Mouse (Mus musculus) liver, adult 2 months (tissue): ENCODE measurements around the gene Cygb. TPM values are rescaled to one million over a fixed set of nuclear protein-coding genes. Genes with fewer than 3 reads are reported as not detected.

Experiments used
- DNase-seq: peaks from one replicate; pipeline ENCODE4 v3.0.0-alpha.2; 2011; ENCODE audit warnings: low read depth, low spot score; ENCODE audit errors: extremely low read depth
- H3K27ac ChIP-seq: fragments of 200-500 bp; replicated peaks from 2 replicates; pipeline ENCODE4 v1.5.1; 2012; ENCODE audit warnings: low read depth, mild to moderate bottlenecking, control low read depth, inconsistent platforms, low read length; ENCODE audit not compliant: insufficient read depth
- H3K27me3 ChIP-seq: fragments of 200-500 bp; 2 replicates; pipeline ENCODE4 v1.6.1; 2012; ENCODE audit warnings: mild to moderate bottlenecking, moderate library complexity, low read length, inconsistent platforms; ENCODE audit not compliant: control insufficient read depth, insufficient read depth
- H3K36me3 ChIP-seq: fragments of 200-500 bp; 2 replicates; pipeline ENCODE4 v1.6.1; 2012; ENCODE audit warnings: low read length, inconsistent platforms; ENCODE audit not compliant: control insufficient read depth, insufficient read depth
- H3K4me1 ChIP-seq: fragments of 200-500 bp; 2 replicates; pipeline ENCODE4 v1.6.1; 2011; ENCODE audit warnings: low read length; ENCODE audit not compliant: control insufficient read depth, insufficient read depth
- H3K4me3 ChIP-seq: fragments of 200-500 bp; 2 replicates; pipeline ENCODE4 v1.5.1; 2011; ENCODE audit warnings: low read depth, mild to moderate bottlenecking, control low read depth, low read length, moderate library complexity; ENCODE audit not compliant: insufficient read depth
- H3K79me2 ChIP-seq: fragments of 200-500 bp; 2 replicates; pipeline ENCODE4 v1.6.1; 2012; ENCODE audit warnings: inconsistent platforms, mild to moderate bottlenecking, low read length, moderate library complexity; ENCODE audit not compliant: control insufficient read depth, insufficient read depth
- H3K9ac ChIP-seq: fragments of 200-500 bp; 2 replicates; pipeline ENCODE4 v1.6.1; 2012; ENCODE audit warnings: low read depth, mild to moderate bottlenecking, control low read depth, inconsistent platforms, low read length
- CTCF ChIP-seq: fragments of 200-500 bp; IDR thresholded peaks from 2 replicates; pipeline ENCODE4 v1.5.1; 2011; ENCODE audit warnings: low read depth, low read length, control low read depth
- POLR2A ChIP-seq: fragments of 200-500 bp; IDR thresholded peaks from 2 replicates; pipeline ENCODE4 v1.6.1; 2011; ENCODE audit warnings: low read length, control low read depth; ENCODE audit not compliant: insufficient read depth; ENCODE audit errors: extremely low read depth
- WGBS: fragments of 180-500 bp; shearing (Covaris S2); methylation state at CpG from one replicate; pipeline ENCODE4 v1.1.7; 2018; 5-methylcytosine and 5-hydroxymethylcytosine counted together
- polyA plus RNA-seq: library from polyadenylated mRNA; depleted of rRNA; stranded (reverse); fragments of >200 nt; gene quantifications from 2 replicates; pipeline ENCODE4 v1.2.3, GENCODE M21; 2012
- total RNA-seq: library from RNA; depleted of rRNA; stranded (reverse); fragments of >200 nt; gene quantifications from 2 replicates; pipeline ENCODE4 v1.2.3, GENCODE M21; 2014

Cygb gene
- total and polyA plus RNA-seq, 2 experiments = 2.6 to 5.6 TPM

- TF ChIP-seq POLR2A (peak; percentile 54; the same call in 1 of the 2 replicates), CTCF (no peak)
- peak overlapping the region; percentile 79 for H3K4me3 ChIP-seq
- peak overlapping the region; percentile 90 for H3K9ac ChIP-seq
- peak; percentile 60 for DNase-seq
- H3K79me2 ChIP-seq = peaks cover 3% of the 10 kb centered on the region; the same call in 1 of the 2 replicates
- 17% methylated on average over 42 of the region's 42 CpGs for WGBS
- H3K4me1 ChIP-seq = peaks cover 29% of the 10 kb centered on the region
- peak overlapping the region; percentile 81 for H3K27ac ChIP-seq
- no peaks in the 10 kb centered on the region for H3K36me3 ChIP-seq
- H3K27me3 ChIP-seq = no peaks in the 10 kb centered on the region
Observed at GRCm38 (mm10) chr11:116624131-116624832, 29.8 kb downstream of the Cygb start.

GRCm38 (mm10) chr11:116623281-116624124 is 30.6 kb downstream of the Cygb start:
- Histone ChIP-seq H3K4me3 (peak overlapping the region; percentile 79), H3K27ac (peak overlapping the region; percentile 81), H3K27me3 (no peaks in the 10 kb centered on the region), H3K4me1 (peaks cover 34% of the 10 kb centered on the region), H3K36me3 (no peaks in the 10 kb centered on the region), H3K79me2 (peaks cover 11% of the 10 kb centered on the region), H3K9ac (peak overlapping the region; percentile 90)
- peak; percentile 67 for DNase-seq
- WGBS = 3% methylated on average over 40 of the region's 40 CpGs
- no peak for TF ChIP-seq POLR2A
- TF ChIP-seq CTCF = no peak

- peaks cover 21% of the 10 kb centered on the region for H3K79me2 ChIP-seq
- H3K36me3 ChIP-seq = no peaks in the 10 kb centered on the region
- H3K4me1 ChIP-seq = peaks cover 43% of the 10 kb centered on the region
- DNase-seq = peak; percentile 98
- H3K27ac ChIP-seq = peak overlapping the region; percentile 73
- WGBS = 3% methylated on average over 6 of the region's 6 CpGs
- H3K9ac ChIP-seq = no peak overlapping the region
- no peak for TF ChIP-seq CTCF
- no peak for TF ChIP-seq POLR2A
- no peak overlapping the region for H3K4me3 ChIP-seq
- no peaks in the 10 kb centered on the region for H3K27me3 ChIP-seq
Observed at GRCm38 (mm10) chr11:116621258-116621704, 32.8 kb downstream of the Cygb start.

- H3K36me3 ChIP-seq = no peaks in the 10 kb centered on the region
- H3K4me3 ChIP-seq = no peak overlapping the region
Observed at GRCm38 (mm10) chr11:116620559-116621253, 33.4 kb downstream of the Cygb start.

DNA sequence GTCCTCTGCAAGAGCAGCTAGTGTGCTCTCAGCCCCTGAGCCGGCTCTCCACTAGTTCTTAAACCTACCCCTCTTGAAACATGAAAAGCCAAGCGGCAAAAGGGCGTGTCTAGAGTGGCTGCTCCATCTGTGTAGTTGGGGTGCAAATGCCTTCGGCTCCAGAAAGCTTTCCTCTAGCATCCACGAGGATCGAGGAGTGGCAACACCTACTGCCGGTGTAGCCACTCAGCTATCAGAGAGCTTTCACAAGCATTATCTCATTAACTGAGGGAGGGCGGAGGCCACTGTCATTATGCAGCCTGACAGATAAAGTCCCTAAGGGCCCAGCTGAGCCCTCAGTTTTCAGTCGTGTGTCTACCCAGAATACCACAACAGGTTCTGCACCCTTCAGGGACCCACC is 34.0 kb downstream of the Cygb start:
- Histone ChIP-seq H3K9ac (no peak overlapping the region), H3K27ac (no peak overlapping the region), H3K79me2 (peaks cover 23% of the 10 kb centered on the region), H3K36me3 (no peaks in the 10 kb centered on the region), H3K27me3 (no peaks in the 10 kb centered on the region), H3K4me1 (peaks cover 51% of the 10 kb centered on the region), H3K4me3 (no peak overlapping the region)
- TF ChIP-seq CTCF (no peak), POLR2A (no peak)
- DNase-seq = no peak
- 59% methylated on average over 9 of the region's 9 CpGs for WGBS

More at GRCm38 (mm10) chr11:116620559-116621253, 33.4 kb downstream of the Cygb start:
- Histone ChIP-seq H3K27ac (peak overlapping the region; percentile 12), H3K79me2 (peaks cover 21% of the 10 kb centered on the region), H3K27me3 (no peaks in the 10 kb centered on the region), H3K9ac (no peak overlapping the region), H3K4me1 (peaks cover 46% of the 10 kb centered on the region)
- 38% methylated on average over 10 of the region's 10 CpGs for WGBS
- DNase-seq = no peak
- TF ChIP-seq POLR2A (no peak), CTCF (no peak)
